ENCODE assay signal across 8 mouse cellular contexts in genomic region chr11:102407834-102408215, GRCm38 (mm10). TPM values are rescaled to one million over a fixed set of nuclear protein-coding genes. Genes with fewer than 3 reads are reported as not detected.
DNase-seq lines count a peak whose midpoint lies in the region; ATAC-seq lines count a peak whose summit lies in the region.

Gene Slc25a39 (minus strand): TSS chr11:102407946.

- H3K36me3 ChIP-seq in forebrain, embryonic 16.5 days (ENCODE audit: control insufficient read depth, insufficient read depth) = peaks cover 2% of the 10 kb centered on the region; the same call in 1 of the 2 replicates
- H3K36me3 ChIP-seq in hindbrain, embryonic 14.5 days (replicated peaks; ENCODE audit: control insufficient read depth, insufficient read depth) = peaks cover 20% of the 10 kb centered on the region
- peaks cover 32% of the 10 kb centered on the region for H3K36me3 ChIP-seq in liver, embryonic 16.5 days (ENCODE audit: control insufficient read depth, insufficient read depth)

- H3K27me3 ChIP-seq in forebrain, embryonic 16.5 days (replicated peaks; ENCODE audit: control insufficient read depth, insufficient read depth, low read length) = no peaks in the 10 kb centered on the region
- no peaks in the 10 kb centered on the region for H3K27me3 ChIP-seq in hindbrain, embryonic 14.5 days (ENCODE audit: control insufficient read depth, insufficient read depth, low read length)
- peaks cover 1% of the 10 kb centered on the region; the same call in 1 of the 2 replicates for H3K27me3 ChIP-seq in liver, embryonic 16.5 days (ENCODE audit: control insufficient read depth, insufficient read depth, low read depth, low read length)

- peaks cover 31% of the 10 kb centered on the region for H3K4me1 ChIP-seq in forebrain, embryonic 16.5 days (replicated peaks; ENCODE audit: control insufficient read depth, insufficient read depth, low read length)
- H3K4me1 ChIP-seq in hindbrain, embryonic 14.5 days (replicated peaks; ENCODE audit: control insufficient read depth, insufficient read depth, low read length) = peaks cover 29% of the 10 kb centered on the region
- peaks cover 46% of the 10 kb centered on the region for H3K4me1 ChIP-seq in liver, embryonic 16.5 days (ENCODE audit: control insufficient read depth, low read depth, low read length)

- H3K4me3 ChIP-seq in forebrain, embryonic 16.5 days (replicated peaks; ENCODE audit: low read length) = peak within 1 kb of the TSS; percentile 56
- H3K4me3 ChIP-seq in hindbrain, embryonic 14.5 days (replicated peaks; ENCODE audit: low read length) = peak within 1 kb of the TSS; percentile 73
- peak within 1 kb of the TSS; percentile 79 for H3K4me3 ChIP-seq in liver, embryonic 16.5 days (ENCODE audit: low read depth, low read length)

- 1% methylated on average over 19 of the region's 19 CpGs for WGBS in forebrain, embryonic 16.5 days
- WGBS in hindbrain, embryonic 14.5 days = under 1% methylated on average over 19 of the region's 19 CpGs
- WGBS in liver, embryonic 16.5 days (ENCODE audit: insufficient replicate concordance) = under 1% methylated on average over 19 of the region's 19 CpGs

- peak within 1 kb of the TSS; percentile 74 for H3K9ac ChIP-seq in forebrain, embryonic 16.5 days (replicated peaks; ENCODE audit: low read depth, low read length)
- peak within 1 kb of the TSS; percentile 79 for H3K9ac ChIP-seq in hindbrain, embryonic 14.5 days
- peak within 1 kb of the TSS; percentile 89 for H3K9ac ChIP-seq in liver, embryonic 16.5 days (ENCODE audit: low read depth, low read length)

- peak within 1 kb of the TSS; percentile 90 for H3K4me2 ChIP-seq in forebrain, embryonic 16.5 days (ENCODE audit: low read length)
- peak within 1 kb of the TSS; percentile 69 for H3K4me2 ChIP-seq in hindbrain, embryonic 14.5 days (replicated peaks)
- peak within 1 kb of the TSS; percentile 94 for H3K4me2 ChIP-seq in liver, embryonic 16.5 days (ENCODE audit: low read depth, low read length)

- DNase-seq in kidney, postnatal 14 days = peak; percentile 52
- no peak for DNase-seq in kidney, postnatal 25 days
- no peak for DNase-seq in adrenal gland, adult 2 months
- DNase-seq in hindbrain, embryonic 14.5 days (ENCODE audit: low spot score) = no peak
- DNase-seq in cerebellum, adult 9-10 months = no peak
- no peak for DNase-seq in cerebellum, postnatal 25 days

- H3K9me3 ChIP-seq in forebrain, embryonic 16.5 days (ENCODE audit: control insufficient read depth, low read length) = no peaks in the 10 kb centered on the region
- H3K9me3 ChIP-seq in hindbrain, embryonic 14.5 days (ENCODE audit: control insufficient read depth, low read length) = no peaks in the 10 kb centered on the region
- H3K9me3 ChIP-seq in liver, embryonic 16.5 days (replicated peaks; ENCODE audit: control insufficient read depth, low read length) = no peaks in the 10 kb centered on the region

- peak within 1 kb of the TSS; percentile 71 for H3K27ac ChIP-seq in forebrain, embryonic 16.5 days (ENCODE audit: low read length)
- peak within 1 kb of the TSS; percentile 82 for H3K27ac ChIP-seq in hindbrain, embryonic 14.5 days
- peak within 1 kb of the TSS; percentile 95 for H3K27ac ChIP-seq in liver, embryonic 16.5 days (ENCODE audit: low read length)

- no peak for ATAC-seq in forebrain, embryonic 16.5 days
- no peak for ATAC-seq in hindbrain, embryonic 14.5 days (ENCODE audit: low FRiP score)
- ATAC-seq in liver, embryonic 16.5 days (ENCODE audit: low read depth) = no peak

RNA-seq across cellular contexts. Expression of gene Slc25a39, which starts in this region (rescaled TPM):
- total RNA-seq in adrenal gland, adult 2 months (2021) = 100 to 1,000 TPM; 504 to 683 TPM
- polyA plus RNA-seq in adrenal gland, adult 2 months (2012; rRNA removed) = 1,025 and 1,107 TPM in 2 replicates
- polyA plus RNA-seq in forebrain, embryonic 16.5 days (2015; fragmentation: Nextera tagmentation; extraction: Ambion mirVana) = 134 and 143 TPM in 2 replicates
- polyA plus RNA-seq in hindbrain, embryonic 14.5 days (2014; fragmentation: Nextera tagmentation; extraction: Ambion mirVana) = 154 and 157 TPM in 2 replicates
- 454 and 500 TPM in 2 replicates for polyA plus RNA-seq in liver, embryonic 16.5 days (2015; fragmentation: Nextera tagmentation; extraction: Ambion mirVana)
